Mouse (Mus musculus) gastrocnemius, adult 2 months (tissue): Measurements from ENCODE around the gene Pole. TPM values are rescaled to one million over a fixed set of nuclear protein-coding genes. Genes with fewer than 3 reads are reported as not detected.

Source experiments
- DNase-seq: peaks from one replicate; pipeline ENCODE4 v3.0.0; 2022
- H3K27ac ChIP-seq: fragments of 200-600 bp; 2 replicates; pipeline ENCODE4 v1.8.1; 2022; ENCODE audit warnings: mild to moderate bottlenecking
- H3K4me3 ChIP-seq: fragments of 200-600 bp; 2 replicates; pipeline ENCODE4 v1.8.1; 2022; ENCODE audit warnings: mild to moderate bottlenecking, moderate library complexity
- CTCF ChIP-seq: fragments of 200-600 bp; IDR thresholded peaks from 2 replicates; pipeline ENCODE4 v1.8.1; 2022; ENCODE audit warnings: antibody characterized with exemption, mild to moderate bottlenecking, moderate library complexity
- intact Hi-C: fragments of 180-260 bp; cut with DNase I; formaldehyde crosslinking; loops from one replicate; pipeline ENCODE4 v1.15.1; 2025
- total RNA-seq, 2 experiments: library from RNA; stranded (reverse); gene quantifications; 2 replicates each; pipeline ENCODE4 v1.2.3; 2021

The Pole gene
- total RNA-seq, 2 experiments from 2014 or later, result 1.6 to 2.0 TPM

DNA sequence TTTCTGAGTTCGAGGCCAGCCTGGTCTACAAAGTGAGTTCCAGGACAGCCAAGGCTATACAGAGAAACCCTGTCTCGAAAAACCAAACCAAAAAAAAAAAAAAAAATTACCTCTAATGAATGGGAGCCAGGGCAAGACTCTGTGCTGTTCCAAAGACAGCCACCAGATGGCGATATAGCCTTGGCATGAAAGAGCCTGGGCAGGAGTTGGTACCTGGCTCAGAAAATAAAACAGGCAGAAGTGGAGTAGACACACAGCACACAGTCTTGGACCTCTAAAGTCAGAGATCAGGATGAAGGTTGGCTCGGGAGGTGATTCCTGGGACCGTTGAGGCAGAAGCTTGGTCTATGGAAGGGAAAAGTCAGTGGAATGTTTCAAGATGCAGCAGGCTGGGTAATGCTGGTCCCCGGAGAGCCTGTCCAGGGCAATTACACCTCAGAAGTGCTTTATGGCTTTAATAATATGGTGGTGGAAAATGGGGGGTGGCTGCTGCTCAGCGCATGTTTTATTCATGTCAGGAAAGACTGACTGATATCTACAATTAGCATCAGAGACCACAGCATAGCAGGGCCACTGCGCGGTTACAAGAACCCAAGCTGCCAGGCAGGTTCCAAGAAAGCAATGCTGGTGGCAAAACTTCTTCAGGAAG is 71.5 kb downstream of the Pole start:
- DNase-seq, result peak; percentile 78
- peak; percentile 80 for TF ChIP-seq CTCF
- no peak overlapping the region for H3K4me3 ChIP-seq
- no peak overlapping the region for H3K27ac ChIP-seq
- intact Hi-C loops, result loop anchor here (1.0 to 2.0 kb wide), 2 partner anchors 71 to 279 kb away; no protein-coding TSS in a partner anchor

DNA sequence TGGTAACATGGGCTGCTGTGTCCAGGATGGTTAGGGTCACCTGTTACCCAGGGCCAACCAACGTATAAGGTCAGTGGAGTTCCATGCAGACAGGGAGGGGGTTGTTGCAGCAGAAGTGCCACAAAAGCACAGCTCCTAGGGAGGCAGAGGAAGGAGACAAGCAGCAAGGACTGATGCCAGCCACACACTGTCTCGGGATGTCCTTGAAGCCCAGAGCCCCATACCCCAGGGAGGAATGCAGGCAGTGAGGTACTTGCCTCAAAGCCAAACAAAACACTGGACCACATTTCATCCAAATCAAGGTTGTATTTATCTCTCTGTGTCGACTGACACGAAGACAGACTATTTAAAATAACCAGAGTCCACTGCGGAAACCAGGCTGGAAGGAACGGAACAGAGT is 75.4 kb downstream of the Pole start:
- H3K4me3 ChIP-seq, result no peak overlapping the region
- no peak for DNase-seq
- TF ChIP-seq CTCF, result no peak
- no peak overlapping the region for H3K27ac ChIP-seq
- intact Hi-C loops, result no loop called here

DNA sequence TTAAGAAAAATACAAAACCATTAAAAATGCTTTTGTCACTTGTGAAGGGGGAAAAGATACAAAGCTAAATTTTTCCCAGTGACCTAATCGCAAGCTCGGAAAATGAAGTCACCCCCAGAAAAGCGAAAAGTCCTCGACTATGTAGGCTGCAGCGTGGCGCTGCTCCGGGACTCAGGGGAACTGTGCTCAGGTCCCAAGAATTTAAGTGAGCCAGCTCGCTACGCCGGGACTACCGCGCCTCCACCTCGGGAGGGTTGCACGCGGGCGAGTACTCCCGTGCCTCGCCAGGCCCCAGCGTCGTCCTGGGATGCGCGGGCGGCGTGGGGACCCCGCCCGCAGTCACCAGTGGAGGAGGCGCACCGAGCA is 76.7 kb downstream of the Pole start:
- TF ChIP-seq CTCF, result no peak
- no peak for DNase-seq
- intact Hi-C loops, result no loop called here
- H3K4me3 ChIP-seq, result peak overlapping the region; percentile 69
- H3K27ac ChIP-seq, result peak overlapping the region; percentile 91

DNA sequence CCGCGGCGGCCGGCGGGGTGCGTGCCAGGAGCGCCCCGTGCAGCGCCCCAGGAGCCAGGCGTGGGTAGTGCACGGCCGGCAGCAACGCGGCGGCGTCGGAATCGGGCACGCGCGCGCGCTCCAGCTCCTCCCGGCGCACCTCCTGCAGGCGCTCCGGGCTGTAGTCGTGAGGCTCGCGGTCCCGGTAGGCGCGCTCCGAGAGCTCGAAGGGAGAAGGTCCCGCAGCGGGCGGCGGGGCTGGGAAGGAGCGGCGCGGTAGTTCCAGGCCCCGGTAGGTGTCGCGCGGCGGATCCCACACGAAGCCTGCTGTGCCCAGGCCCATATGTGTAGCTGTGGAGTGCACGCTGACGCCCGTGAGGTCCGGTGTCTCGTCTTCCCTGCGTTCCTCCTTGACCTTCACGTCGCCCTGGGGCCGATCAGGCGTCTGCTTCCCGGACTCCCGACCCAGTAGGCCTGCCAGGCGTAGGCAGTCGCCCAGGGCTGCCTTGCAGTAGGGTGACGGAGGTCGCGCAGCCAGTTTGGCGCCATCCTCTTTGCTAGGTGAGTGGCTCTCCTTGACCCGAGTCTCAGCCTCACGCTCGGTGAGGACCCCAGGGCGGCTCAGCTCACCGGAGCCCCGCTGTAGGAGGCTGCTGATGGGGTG is 77.2 kb downstream of the Pole start:
- H3K27ac ChIP-seq, result peak overlapping the region; percentile 91
- peak; percentile 69 for TF ChIP-seq CTCF
- intact Hi-C loops, result no loop called here
- H3K4me3 ChIP-seq, result peak overlapping the region; percentile 69
- DNase-seq, result peak; percentile 92

DNA sequence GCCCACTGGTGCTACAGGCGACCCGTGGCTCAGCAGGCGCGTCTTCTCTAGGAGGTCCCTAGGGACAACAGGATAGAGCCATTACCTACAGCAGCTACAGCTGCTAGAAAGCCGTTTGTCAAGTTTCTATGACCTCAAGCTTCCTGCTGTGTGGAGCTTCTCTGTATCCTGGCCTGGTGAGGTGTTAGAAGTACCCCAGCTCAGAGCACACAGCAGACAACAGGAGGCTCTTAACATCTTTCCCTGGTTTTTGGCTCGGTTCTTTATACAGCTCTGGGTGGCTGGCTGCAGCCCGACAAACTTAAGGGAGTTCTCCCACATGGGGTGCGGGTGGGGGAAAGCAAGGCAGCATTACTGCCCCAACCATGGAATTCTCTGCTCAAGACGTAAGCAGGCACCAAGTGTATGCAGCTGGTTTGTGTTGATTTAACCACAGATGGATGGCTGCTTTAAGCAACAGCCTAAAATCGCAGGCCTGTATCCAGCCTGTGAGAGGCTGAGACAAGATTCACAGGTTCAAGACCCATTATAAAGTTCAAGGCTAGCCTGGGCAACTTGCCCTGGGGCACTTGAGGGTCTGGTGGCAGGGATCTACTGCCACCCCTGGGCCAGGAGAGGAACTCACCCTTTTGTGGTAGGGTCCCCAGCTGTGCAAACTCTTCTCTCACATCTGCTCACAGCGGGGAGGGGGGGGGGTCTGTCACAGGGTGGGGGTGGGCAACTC is 77.9 kb downstream of the Pole start:
- peak overlapping the region; percentile 69 for H3K4me3 ChIP-seq
- no peak for DNase-seq
- TF ChIP-seq CTCF, result no peak; the same call in 1 of the 2 replicates
- peak overlapping the region; percentile 91 for H3K27ac ChIP-seq
- intact Hi-C loops, result no loop called here

DNA sequence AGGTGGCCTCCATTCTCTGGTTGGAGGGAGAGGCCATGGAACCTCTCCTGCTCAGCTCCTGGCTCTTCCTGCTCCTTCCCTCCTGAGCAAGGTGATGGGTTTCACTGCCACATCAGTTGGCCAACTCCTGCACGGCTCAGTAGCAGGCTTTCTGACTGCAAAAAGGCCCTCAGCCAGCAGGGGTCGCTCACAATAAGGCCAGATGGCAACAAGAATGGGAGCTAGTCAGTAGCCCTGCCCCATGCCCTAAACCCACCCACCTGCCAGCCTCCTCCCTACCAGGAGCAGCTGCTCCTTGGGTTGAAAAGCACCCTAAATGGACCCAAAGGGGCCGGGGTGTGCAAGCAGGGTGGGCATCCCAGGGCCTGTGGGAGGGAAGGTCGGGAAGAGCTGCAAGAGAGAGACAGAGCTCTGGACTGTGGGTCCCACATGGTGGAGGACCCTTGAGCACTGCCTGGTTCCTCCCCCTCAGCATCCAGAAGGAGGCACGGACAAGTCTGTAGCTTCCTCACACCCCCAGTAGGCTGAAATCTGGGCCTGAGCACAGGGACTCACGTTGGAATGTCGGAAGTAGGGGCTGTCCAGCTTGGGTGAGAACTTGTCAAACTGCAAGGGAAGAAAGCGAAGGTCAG is 90.8 kb downstream of the Pole start:
- DNase-seq, result peak; percentile 81
- intact Hi-C loops, result loop anchor here (2.0 kb wide), 1 partner anchor 52 kb away; no protein-coding TSS in a partner anchor
- no peak overlapping the region for H3K4me3 ChIP-seq

DNA sequence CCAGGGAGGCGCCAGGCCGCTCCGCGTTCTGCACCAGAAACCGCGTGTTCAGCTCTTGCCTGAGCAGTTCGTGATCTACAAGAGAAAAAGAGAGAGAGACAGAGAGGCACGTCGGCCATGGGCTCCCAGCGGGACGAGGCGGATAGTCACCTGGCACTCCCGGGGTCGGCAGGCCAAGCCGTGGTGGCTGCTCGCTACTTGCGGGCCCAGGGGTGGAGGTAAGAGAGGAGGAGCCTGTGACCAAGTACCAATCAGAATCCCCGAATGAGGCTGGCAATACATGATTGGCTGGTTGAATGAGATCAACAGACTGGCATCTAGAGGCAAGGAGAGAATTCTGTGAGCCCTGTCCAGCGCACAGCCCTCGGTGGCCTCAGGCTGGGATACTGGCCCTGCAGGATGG is 92.1 kb downstream of the Pole start:
- no peak overlapping the region for H3K27ac ChIP-seq
- intact Hi-C loops, result no loop called here
- TF ChIP-seq CTCF, result no peak

More for the DNA sequence above, 90.8 kb downstream of the Pole start:
- peak; percentile 80 for TF ChIP-seq CTCF
- no peak overlapping the region for H3K27ac ChIP-seq

DNA sequence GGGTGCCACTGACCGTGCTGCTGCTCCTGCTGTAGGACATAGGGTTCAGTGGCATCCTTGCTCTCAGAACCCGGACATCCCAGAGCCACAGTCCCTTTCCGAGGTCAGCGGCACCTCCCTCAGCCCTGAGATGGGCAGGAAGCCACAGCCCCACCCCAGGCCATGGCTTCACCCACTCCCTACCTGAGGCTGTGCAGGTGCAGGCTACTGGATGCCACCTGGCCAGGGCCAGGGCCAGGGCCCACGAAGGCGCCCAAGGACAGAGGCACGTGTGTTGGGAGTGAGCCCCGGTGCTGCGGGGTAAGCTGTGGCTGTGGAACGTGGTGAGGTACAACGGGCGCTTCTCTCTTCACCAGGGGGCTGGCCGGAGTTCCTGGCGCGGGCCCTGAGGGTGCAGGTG is 93.0 kb downstream of the Pole start:
- DNase-seq, result no peak
- Histone ChIP-seq H3K4me3 (no peak overlapping the region), H3K27ac (no peak overlapping the region)
- intact Hi-C loops, result no loop called here
- TF ChIP-seq CTCF, result no peak

More for the DNA sequence above, 92.1 kb downstream of the Pole start:
- no peak for DNase-seq
- H3K4me3 ChIP-seq, result no peak overlapping the region

DNA sequence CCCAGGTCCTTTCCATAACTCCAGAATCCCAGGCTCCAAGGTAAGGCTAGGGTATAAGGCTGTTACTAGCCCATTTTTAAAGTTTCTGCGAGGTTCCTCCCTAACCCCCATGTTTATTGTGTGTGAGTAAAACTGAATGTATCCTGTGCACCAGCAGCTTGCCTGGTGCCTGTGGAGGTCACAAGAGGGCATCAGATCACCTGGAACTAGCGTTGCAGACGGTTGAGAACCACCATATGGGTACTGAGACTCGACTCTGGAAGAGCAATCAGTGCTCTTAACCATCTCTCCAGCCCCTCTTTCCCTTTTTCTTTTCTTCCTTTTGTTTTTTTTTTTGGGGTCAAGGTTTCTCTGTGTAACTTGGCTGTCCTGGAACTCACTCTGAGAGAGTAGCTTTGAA is 93.7 kb downstream of the Pole start:
- intact Hi-C loops, result no loop called here
- no peak for DNase-seq
- TF ChIP-seq CTCF, result peak; percentile 13; the same call in 1 of the 2 replicates

DNA sequence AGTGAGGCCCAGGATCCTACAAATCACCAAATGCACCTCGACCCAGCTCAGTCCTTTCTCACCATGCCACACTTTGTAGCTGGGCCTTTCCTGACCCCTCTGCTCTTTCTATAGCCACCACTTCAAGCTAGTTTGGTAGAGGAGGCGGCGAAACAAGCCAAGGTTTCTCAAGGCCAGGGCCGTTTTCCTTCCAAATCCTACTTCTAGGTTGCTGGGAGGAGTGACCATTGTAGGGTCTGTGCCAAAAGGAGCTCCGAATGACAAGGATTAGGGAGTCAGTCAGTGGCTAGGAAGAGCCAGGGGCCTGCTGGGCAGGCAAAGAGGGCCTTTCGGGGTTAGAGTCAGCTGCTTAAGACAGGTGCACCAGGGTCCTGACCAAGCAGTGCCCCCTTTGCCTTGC is 98.4 kb downstream of the Pole start:
- intact Hi-C loops, result no loop called here
- no peak for DNase-seq
- no peak for TF ChIP-seq CTCF
- Histone ChIP-seq H3K4me3 (no peak overlapping the region), H3K27ac (no peak overlapping the region)

More for the DNA sequence above, 93.7 kb downstream of the Pole start:
- Histone ChIP-seq H3K4me3 (no peak overlapping the region), H3K27ac (no peak overlapping the region)

DNA sequence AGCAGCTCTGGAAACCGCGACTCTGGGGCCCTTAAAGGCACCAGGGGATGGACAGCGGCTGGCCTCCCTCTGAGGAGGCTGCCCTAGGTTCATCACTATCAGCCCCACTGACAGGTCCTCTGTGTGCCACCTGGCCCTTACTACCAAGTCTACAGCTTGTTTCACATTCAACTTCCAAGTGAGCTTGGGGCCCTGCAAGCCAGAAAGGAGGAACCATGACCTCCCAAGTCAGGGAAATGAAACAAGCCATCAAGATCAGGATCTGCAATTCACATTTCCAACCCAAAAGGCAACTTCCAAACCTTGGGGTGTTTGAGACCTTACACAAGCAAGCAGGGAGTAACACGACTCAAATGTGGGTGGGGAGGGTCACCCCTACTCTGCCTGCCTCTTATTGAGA is 99.2 kb downstream of the Pole start:
- no peak overlapping the region for H3K4me3 ChIP-seq
- no peak overlapping the region for H3K27ac ChIP-seq
- DNase-seq, result no peak
- TF ChIP-seq CTCF, result no peak
- intact Hi-C loops, result no loop called here
